Mouse (Mus musculus): ENCODE data around the gene Gm10271. TPM values are rescaled to one million over a fixed set of nuclear protein-coding genes. Genes with fewer than 3 reads are reported as not detected.

Gm10271 gene
- polyA plus RNA-seq, 1 experiment: not detected

- DNase-seq: no peak
- WGBS: 83% methylated on average over 11 of the region's 11 CpGs
- H3K4me3 ChIP-seq (replicated peaks; ENCODE audit: extremely low read depth, low read depth, low read length): no peak overlapping the region
- TF ChIP-seq POLR2A (IDR thresholded peaks at IDR 0.05; ENCODE audit: borderline replicate concordance, extremely low read depth, low read depth, low read length) (no peak), CTCF (IDR thresholded peaks at IDR 0.05; ENCODE audit: insufficient read depth, low read length) (no peak)
- peaks cover 4% of the 10 kb centered on the region for H3K4me1 ChIP-seq (ENCODE audit: control insufficient read depth, insufficient read depth, low read length)
Observed at GRCm38 (mm10) chr10:116926428-116927113, 45.8 kb downstream of the Gm10271 start.

DNA sequence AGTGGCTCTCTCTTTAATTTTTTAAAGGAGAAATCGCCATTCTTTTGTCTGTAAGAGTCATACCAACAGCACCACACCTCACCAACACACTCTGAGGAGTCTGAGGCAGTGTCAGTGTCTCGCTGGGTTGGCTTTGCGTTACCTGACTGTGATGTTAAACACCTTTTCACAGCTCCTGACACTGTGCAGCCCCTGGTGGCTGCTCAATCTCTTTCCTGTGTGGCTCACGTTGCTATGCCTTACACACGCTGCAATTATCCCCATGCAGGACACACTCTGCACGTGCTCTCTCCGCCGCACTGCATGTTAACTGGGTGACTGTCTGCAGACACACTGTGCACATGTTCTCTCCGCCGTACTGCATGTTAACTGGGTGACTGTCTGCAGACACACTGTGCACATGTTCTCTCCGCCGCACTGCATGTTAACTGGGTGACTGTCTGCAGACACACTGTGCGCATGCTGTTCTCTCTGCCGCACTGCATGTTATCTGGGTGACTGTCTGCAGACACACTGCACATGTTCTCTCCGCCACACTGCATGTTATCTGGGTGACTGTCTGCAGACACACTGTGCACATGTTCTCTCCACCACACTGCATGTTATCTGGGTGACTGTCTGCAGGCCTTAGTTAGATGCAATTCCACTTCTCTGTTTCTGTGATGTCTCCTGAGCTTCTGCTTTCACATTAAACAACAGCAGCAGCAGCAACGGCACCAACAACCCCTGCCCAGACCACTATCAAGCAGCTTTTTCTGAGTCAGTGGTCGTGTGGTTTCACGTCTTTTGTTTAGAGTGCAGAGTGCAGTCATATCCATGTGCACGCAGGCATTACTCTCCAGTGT, 48.5 kb downstream of the Gm10271 start:
- no peak for DNase-seq
- Histone ChIP-seq H3K4me3 (replicated peaks; ENCODE audit: extremely low read depth, low read depth, low read length) (no peak overlapping the region), H3K4me1 (ENCODE audit: control insufficient read depth, insufficient read depth, low read length) (no peaks in the 10 kb centered on the region)
- TF ChIP-seq CTCF (IDR thresholded peaks at IDR 0.05; ENCODE audit: insufficient read depth, low read length): no peak
- TF ChIP-seq POLR2A (IDR thresholded peaks at IDR 0.05; ENCODE audit: borderline replicate concordance, extremely low read depth, low read depth, low read length): no peak
- WGBS: 89% methylated on average over 19 of the region's 19 CpGs

GRCm38 (mm10) chr10:116922161-116922560, 50.2 kb downstream of the Gm10271 start:
- WGBS: 77% methylated on average over 15 of the region's 15 CpGs
- Histone ChIP-seq H3K4me3 (replicated peaks; ENCODE audit: extremely low read depth, low read depth, low read length) (no peak overlapping the region), H3K4me1 (ENCODE audit: control insufficient read depth, insufficient read depth, low read length) (no peaks in the 10 kb centered on the region)
- no peak for TF ChIP-seq POLR2A (IDR thresholded peaks at IDR 0.05; ENCODE audit: borderline replicate concordance, extremely low read depth, low read depth, low read length)
- no peak for DNase-seq

- Histone ChIP-seq H3K4me3 (replicated peaks; ENCODE audit: extremely low read depth, low read depth, low read length) (no peak overlapping the region), H3K4me1 (ENCODE audit: control insufficient read depth, insufficient read depth, low read length) (no peaks in the 10 kb centered on the region)
- TF ChIP-seq CTCF (IDR thresholded peaks at IDR 0.05; ENCODE audit: insufficient read depth, low read length) (no peak), POLR2A (IDR thresholded peaks at IDR 0.05; ENCODE audit: borderline replicate concordance, extremely low read depth, low read depth, low read length) (no peak)
- DNase-seq: no peak
- 90% methylated on average over 15 of the region's 15 CpGs for WGBS
Observed at GRCm38 (mm10) chr10:116921416-116921815, 51.0 kb downstream of the Gm10271 start.

GRCm38 (mm10) chr10:116920641-116921040, 51.8 kb downstream of the Gm10271 start:
- WGBS: 92% methylated on average over 8 of the region's 8 CpGs
- Histone ChIP-seq H3K4me3 (replicated peaks; ENCODE audit: extremely low read depth, low read depth, low read length) (no peak overlapping the region), H3K4me1 (ENCODE audit: control insufficient read depth, insufficient read depth, low read length) (no peaks in the 10 kb centered on the region)

DNA sequence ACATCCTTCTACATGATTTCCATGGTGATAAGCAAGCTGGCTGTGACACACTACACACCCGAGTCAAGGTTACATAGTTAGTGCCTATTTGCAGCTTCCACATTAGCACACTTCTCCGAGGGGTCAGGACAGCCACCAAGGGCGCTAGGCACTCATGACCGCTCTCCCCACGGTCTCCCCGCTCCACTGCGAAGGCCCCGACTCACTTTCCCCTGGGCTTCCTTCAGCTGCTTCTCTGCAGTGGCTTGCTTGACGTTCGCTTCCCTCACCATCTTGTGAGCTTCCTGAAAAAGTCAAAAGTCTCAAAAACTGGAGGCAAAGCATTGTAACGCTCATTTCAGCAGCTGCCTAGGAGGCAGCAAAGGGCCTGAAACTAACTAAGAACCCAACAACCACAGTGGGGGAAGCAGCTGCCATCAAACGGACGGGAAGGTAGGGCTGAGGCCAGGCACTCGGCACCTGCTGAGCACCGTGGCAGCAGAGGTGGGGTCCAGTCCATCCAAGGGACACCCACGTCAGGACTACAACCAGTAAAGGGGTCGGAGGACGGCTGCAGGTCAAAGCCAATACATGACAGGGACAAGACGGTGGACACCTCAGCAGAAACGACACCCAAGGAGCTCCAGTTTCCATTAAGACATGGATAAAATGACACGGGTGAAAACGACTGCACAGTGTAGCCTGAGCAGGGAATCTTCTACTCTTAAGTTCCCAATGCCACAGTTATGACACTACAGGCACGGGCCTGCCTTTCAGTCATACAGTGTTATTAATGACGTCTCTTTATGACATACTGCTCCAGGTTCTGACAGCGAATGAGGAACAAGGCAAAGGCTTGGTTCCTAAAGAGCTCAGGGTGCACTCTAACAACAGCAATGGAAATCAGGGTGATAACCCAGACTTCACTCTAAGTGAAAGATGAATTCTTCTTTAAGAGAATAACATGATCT, 52.8 kb downstream of the Gm10271 start:
- Histone ChIP-seq H3K4me1 (ENCODE audit: control insufficient read depth, insufficient read depth, low read length) (no peaks in the 10 kb centered on the region), H3K4me3 (replicated peaks; ENCODE audit: extremely low read depth, low read depth, low read length) (no peak overlapping the region)
- TF ChIP-seq POLR2A (IDR thresholded peaks at IDR 0.05; ENCODE audit: borderline replicate concordance, extremely low read depth, low read depth, low read length) (no peak), CTCF (IDR thresholded peaks at IDR 0.05; ENCODE audit: insufficient read depth, low read length) (no peak)
- WGBS: 85% methylated on average over 25 of the region's 25 CpGs
- no peak for DNase-seq

More at GRCm38 (mm10) chr10:116920641-116921040, 51.8 kb downstream of the Gm10271 start:
- TF ChIP-seq CTCF (IDR thresholded peaks at IDR 0.05; ENCODE audit: insufficient read depth, low read length) (no peak), POLR2A (IDR thresholded peaks at IDR 0.05; ENCODE audit: borderline replicate concordance, extremely low read depth, low read depth, low read length) (no peak)
- no peak for DNase-seq

DNA sequence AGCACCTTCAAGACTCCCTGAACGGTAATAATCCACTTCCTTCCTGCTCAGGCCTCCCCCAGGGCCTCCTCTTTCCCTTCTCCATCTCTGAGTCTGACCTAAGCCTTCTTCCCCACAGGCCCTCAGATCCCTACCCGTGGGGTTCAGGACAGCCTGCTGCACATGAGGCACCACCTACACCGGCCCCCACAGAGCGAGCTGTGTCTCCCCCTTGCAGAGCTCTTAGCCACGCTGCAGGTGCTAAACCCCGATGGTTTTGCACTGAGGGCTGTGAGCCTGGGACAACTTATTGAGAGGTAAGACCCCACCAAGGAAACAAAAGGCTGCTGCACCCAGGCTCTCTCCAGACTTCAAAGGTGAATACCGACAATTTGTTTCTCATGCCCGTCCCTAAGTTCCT, 55.8 kb downstream of the Gm10271 start:
- TF ChIP-seq POLR2A (IDR thresholded peaks at IDR 0.05; ENCODE audit: borderline replicate concordance, extremely low read depth, low read depth, low read length) (no peak), CTCF (IDR thresholded peaks at IDR 0.05; ENCODE audit: insufficient read depth, low read length) (no peak)
- no peak for DNase-seq
- H3K4me3 ChIP-seq (replicated peaks; ENCODE audit: extremely low read depth, low read depth, low read length): no peak overlapping the region
- no peaks in the 10 kb centered on the region for H3K4me1 ChIP-seq (ENCODE audit: control insufficient read depth, insufficient read depth, low read length)
- WGBS: 73% methylated on average over 8 of the region's 8 CpGs

GRCm38 (mm10) chr10:116915286-116915685, 57.1 kb downstream of the Gm10271 start:
- no peaks in the 10 kb centered on the region for H3K4me1 ChIP-seq (ENCODE audit: control insufficient read depth, insufficient read depth, low read length)
- no peak overlapping the region for H3K4me3 ChIP-seq (replicated peaks; ENCODE audit: extremely low read depth, low read depth, low read length)
- no peak for DNase-seq
- TF ChIP-seq CTCF (IDR thresholded peaks at IDR 0.05; ENCODE audit: insufficient read depth, low read length) (no peak), POLR2A (IDR thresholded peaks at IDR 0.05; ENCODE audit: borderline replicate concordance, extremely low read depth, low read depth, low read length) (no peak)
- 92% methylated on average over 8 of the region's 8 CpGs for WGBS

- no peak for DNase-seq
- TF ChIP-seq POLR2A (IDR thresholded peaks at IDR 0.05; ENCODE audit: borderline replicate concordance, extremely low read depth, low read depth, low read length) (no peak), CTCF (IDR thresholded peaks at IDR 0.05; ENCODE audit: insufficient read depth, low read length) (no peak)
- Histone ChIP-seq H3K4me1 (ENCODE audit: control insufficient read depth, insufficient read depth, low read length) (no peaks in the 10 kb centered on the region), H3K4me3 (replicated peaks; ENCODE audit: extremely low read depth, low read depth, low read length) (no peak overlapping the region)
- 81% methylated on average over 9 of the region's 9 CpGs for WGBS
Observed at GRCm38 (mm10) chr10:116914586-116914985, 57.8 kb downstream of the Gm10271 start.

All from lung, adult 2 months (tissue).